Mouse (Mus musculus) urinary bladder, postnatal 4 days (tissue): ENCODE measurements around the gene Uvrag.
A peak's percentile ranks its signal among the peaks of the same experiment; 100 is the strongest.

Experiments
- DNase-seq, 2 experiments: peaks; one replicate each; pipeline ENCODE4 v3.0.0; 2021 to 2022; ENCODE audit warnings: low spot score in 2 of 2

Uvrag gene

GRCm38 (mm10) chr7:99023931-99024330 is 117.0 kb downstream of the Uvrag start:
- no peak for DNase-seq

- DNase-seq: no peak
Observed at GRCm38 (mm10) chr7:99021277-99021676, 119.7 kb downstream of the Uvrag start.

- no peak for DNase-seq
Observed at GRCm38 (mm10) chr7:99020353-99020752, 120.6 kb downstream of the Uvrag start.

GRCm38 (mm10) chr7:99017224-99017844 is 123.6 kb downstream of the Uvrag start:
- no peak for DNase-seq

- DNase-seq: no peak
Observed at GRCm38 (mm10) chr7:99015914-99016313, 125.0 kb downstream of the Uvrag start.

- no peak for DNase-seq
Observed at GRCm38 (mm10) chr7:99015419-99015818, 125.5 kb downstream of the Uvrag start.

- no peak for DNase-seq
Observed at GRCm38 (mm10) chr7:99014620-99015019, 126.3 kb downstream of the Uvrag start.

GRCm38 (mm10) chr7:99007506-99008354 is 133.2 kb downstream of the Uvrag start:
- no peak for DNase-seq

GRCm38 (mm10) chr7:99003231-99003630 is 137.7 kb downstream of the Uvrag start:
- DNase-seq: no peak

GRCm38 (mm10) chr7:98998722-98999121 is 142.2 kb downstream of the Uvrag start:
- no peak for DNase-seq

GRCm38 (mm10) chr7:98997760-98998159 is 143.2 kb downstream of the Uvrag start:
- no peak for DNase-seq

- no peak for DNase-seq
Observed at GRCm38 (mm10) chr7:98996791-98997190, 144.2 kb downstream of the Uvrag start.

GRCm38 (mm10) chr7:98995126-98995727 is 145.7 kb downstream of the Uvrag start:
- no peak for DNase-seq

- no peak for DNase-seq
Observed at GRCm38 (mm10) chr7:98994137-98994536, 146.8 kb downstream of the Uvrag start.

- no peak for DNase-seq
Observed at GRCm38 (mm10) chr7:98993395-98993794, 147.5 kb downstream of the Uvrag start.

GRCm38 (mm10) chr7:98991204-98991761 is 149.7 kb downstream of the Uvrag start:
- peak in 1 of 2 experiments; percentile 17 for DNase-seq

- no peak for DNase-seq
Observed at GRCm38 (mm10) chr7:98990510-98990909, 150.4 kb downstream of the Uvrag start.

GRCm38 (mm10) chr7:98986962-98987441 is 153.9 kb downstream of the Uvrag start:
- no peak for DNase-seq

GRCm38 (mm10) chr7:98985935-98986334 is 155.0 kb downstream of the Uvrag start:
- no peak for DNase-seq

- DNase-seq: no peak
Observed at GRCm38 (mm10) chr7:98985489-98985888, 155.5 kb downstream of the Uvrag start.

GRCm38 (mm10) chr7:98984319-98984718 is 156.6 kb downstream of the Uvrag start:
- DNase-seq: no peak

- DNase-seq: no peak
Observed at GRCm38 (mm10) chr7:98983058-98983457, 157.9 kb downstream of the Uvrag start.
